Mouse (Mus musculus) embryo, embryonic 10.5 days (tissue): ENCODE data around the gene Them7.
A peak's percentile ranks its signal among the peaks of the same experiment; 100 is the strongest.

Source experiments
- DNase-seq: peaks from one replicate; pipeline ENCODE4 v3.0.0-alpha.2; 2015; ENCODE audit warnings: low spot score

Gene Them7

GRCm38 (mm10) chr2:105235380-105236115 lies 11.4 kb downstream of the Them7 start:
- DNase-seq, result peak; percentile 32

- DNase-seq, result no peak
Measured at GRCm38 (mm10) chr2:105237424-105237823, 13.3 kb downstream of the Them7 start.

- DNase-seq, result no peak
Measured at GRCm38 (mm10) chr2:105237841-105238240, 13.7 kb downstream of the Them7 start.

GRCm38 (mm10) chr2:105238775-105239174 lies 14.7 kb downstream of the Them7 start:
- peak; percentile 83 for DNase-seq

GRCm38 (mm10) chr2:105240631-105241030 lies 16.5 kb downstream of the Them7 start:
- no peak for DNase-seq

GRCm38 (mm10) chr2:105242940-105243339 lies 18.8 kb downstream of the Them7 start:
- peak; percentile 72 for DNase-seq

- DNase-seq, result no peak
Measured at GRCm38 (mm10) chr2:105244733-105245132, 20.6 kb downstream of the Them7 start.

GRCm38 (mm10) chr2:105251978-105252377 lies 27.9 kb downstream of the Them7 start:
- DNase-seq, result no peak

GRCm38 (mm10) chr2:105252824-105253223 lies 28.7 kb downstream of the Them7 start:
- DNase-seq, result peak; percentile 57

- no peak for DNase-seq
Measured at GRCm38 (mm10) chr2:105255457-105255856, 31.3 kb downstream of the Them7 start.

GRCm38 (mm10) chr2:105256427-105257071 lies 32.4 kb downstream of the Them7 start:
- peak; percentile 78 for DNase-seq

- DNase-seq, result no peak
Measured at GRCm38 (mm10) chr2:105257376-105257775, 33.3 kb downstream of the Them7 start.

GRCm38 (mm10) chr2:105261335-105261734 lies 37.2 kb downstream of the Them7 start:
- no peak for DNase-seq

- no peak for DNase-seq
Measured at GRCm38 (mm10) chr2:105263219-105263618, 39.1 kb downstream of the Them7 start.

GRCm38 (mm10) chr2:105282407-105283077 lies 58.4 kb downstream of the Them7 start:
- DNase-seq, result no peak

- DNase-seq, result no peak
Measured at GRCm38 (mm10) chr2:105283811-105284210, 59.7 kb downstream of the Them7 start.

GRCm38 (mm10) chr2:105284855-105285254 lies 60.7 kb downstream of the Them7 start:
- no peak for DNase-seq

GRCm38 (mm10) chr2:105295823-105296222 lies 71.7 kb downstream of the Them7 start:
- no peak for DNase-seq

GRCm38 (mm10) chr2:105298888-105299287 lies 74.8 kb downstream of the Them7 start:
- no peak for DNase-seq

GRCm38 (mm10) chr2:105301082-105301481 lies 77.0 kb downstream of the Them7 start:
- DNase-seq, result no peak

GRCm38 (mm10) chr2:105301531-105301930 lies 77.4 kb downstream of the Them7 start:
- DNase-seq, result no peak

- DNase-seq, result no peak
Measured at GRCm38 (mm10) chr2:105303962-105304514, 79.9 kb downstream of the Them7 start.

GRCm38 (mm10) chr2:105305876-105306275 lies 81.8 kb downstream of the Them7 start:
- no peak for DNase-seq
